Mouse (Mus musculus): Measurements from ENCODE around the gene Ankrd26.
"Not testable (repeated sequence)": the region's sequence is repeated elsewhere in the genome, so short reads cannot be mapped to it uniquely, and the experiment has no call there.

Ankrd26 gene

DNA sequence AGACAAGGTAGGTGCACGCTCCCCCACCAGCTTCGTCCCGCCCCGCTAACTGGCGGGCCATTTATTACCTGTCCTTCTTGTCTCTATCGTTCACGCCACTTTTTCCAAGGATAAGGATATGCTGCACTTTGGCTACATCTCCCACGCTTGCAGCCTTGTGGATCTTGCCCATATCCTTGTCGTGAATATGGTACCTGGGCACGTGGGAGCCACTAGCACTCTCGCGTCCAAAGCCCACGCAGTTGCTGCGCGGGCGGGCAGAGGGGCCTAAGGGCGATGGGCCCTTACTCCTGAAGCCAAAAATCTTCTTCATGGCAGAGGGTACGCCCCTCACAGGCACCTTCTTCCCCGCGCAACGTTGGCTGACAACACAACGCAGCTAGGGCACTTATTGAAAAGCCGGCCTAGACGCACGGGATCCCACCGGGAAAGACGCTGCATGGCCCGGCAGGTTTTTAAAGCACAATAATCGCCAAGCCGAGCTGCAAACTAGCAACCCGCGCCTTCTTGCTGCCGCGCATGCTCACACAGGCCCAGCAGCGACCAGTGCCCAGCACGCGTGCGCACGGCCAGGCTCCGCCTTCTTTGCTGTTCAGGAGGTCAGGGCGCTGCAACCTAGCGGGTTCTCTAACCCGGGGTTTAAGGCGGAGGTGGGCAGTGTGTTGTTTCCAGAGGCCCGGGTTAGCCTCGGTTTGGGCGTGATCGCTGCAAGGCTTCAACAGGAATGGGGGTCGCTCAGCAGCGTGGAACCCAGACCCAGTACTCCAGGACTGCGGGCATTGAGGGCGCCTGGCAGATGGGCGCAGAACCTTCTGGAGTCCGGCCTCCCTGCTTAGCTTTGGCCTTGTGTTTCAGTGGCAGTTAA, at the start of gene Ankrd26:
Ankrd26 (minus strand) TSS at position 482 of the 865 bp plus-strand sequence.
- peak; percentile 89 for DNase-seq (ENCODE audit: low spot score)

DNA sequence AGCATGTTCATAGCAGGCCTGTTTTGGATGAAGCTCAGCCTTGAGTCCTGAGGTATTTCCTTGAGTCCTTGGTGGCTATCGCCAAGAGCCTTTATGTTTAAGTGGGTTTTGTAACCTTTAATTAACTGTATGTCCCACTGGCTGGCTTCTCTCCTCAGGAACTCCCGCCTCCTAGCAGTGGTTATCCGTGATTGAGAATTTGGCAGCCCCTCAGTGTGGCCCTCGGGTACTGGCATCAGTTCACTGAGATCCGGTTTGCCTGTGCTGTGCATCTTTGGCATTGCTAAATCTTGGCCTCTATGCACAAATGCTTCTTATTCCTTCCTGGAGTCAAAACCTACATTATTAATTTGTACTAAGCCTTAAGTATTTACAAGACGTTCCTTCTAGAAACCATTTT, 46.9 kb upstream of the Ankrd26 start:
- no peak for DNase-seq (ENCODE audit: low spot score)

DNA sequence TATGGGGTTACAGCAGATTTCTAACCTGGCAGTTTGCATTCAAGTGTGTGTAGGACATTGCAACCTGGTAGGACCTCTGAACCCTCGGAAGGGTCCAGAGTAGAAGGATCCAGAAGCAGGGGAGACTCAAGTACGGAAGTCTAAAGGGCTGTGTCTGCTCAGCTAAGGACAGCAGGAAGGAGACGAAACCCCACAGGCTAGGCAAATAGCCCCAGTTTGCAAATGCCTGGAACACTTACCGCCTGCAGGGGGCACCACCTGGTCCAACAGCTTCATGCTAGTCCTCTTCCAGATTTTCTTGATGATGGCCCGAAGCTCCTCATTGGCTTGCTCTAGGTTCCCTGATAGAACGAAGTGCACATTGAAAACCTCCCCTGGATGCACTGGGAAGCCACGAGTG, 43.9 kb upstream of the Ankrd26 start:
- DNase-seq (ENCODE audit: low spot score), result no peak

DNA sequence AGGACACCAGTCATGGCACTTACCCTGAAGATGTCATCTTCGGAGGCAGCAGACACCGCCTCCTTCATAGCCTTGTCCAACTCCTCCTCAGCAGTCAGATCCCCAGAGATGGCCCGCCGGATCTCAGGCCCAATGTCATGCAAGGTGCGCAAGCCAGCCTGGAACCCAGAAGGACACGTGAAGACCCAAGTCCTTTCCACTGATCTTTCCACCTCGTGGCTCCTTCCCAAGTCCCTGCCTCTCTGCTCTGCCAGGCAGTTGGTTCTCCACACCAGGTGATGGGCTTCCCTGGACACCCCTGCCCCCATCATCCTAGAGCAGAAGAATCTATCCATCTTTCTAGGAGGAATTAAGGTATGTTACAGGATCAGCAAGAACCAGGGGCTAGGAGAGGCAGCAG, 41.8 kb upstream of the Ankrd26 start:
- DNase-seq (ENCODE audit: low spot score), result no peak

DNA sequence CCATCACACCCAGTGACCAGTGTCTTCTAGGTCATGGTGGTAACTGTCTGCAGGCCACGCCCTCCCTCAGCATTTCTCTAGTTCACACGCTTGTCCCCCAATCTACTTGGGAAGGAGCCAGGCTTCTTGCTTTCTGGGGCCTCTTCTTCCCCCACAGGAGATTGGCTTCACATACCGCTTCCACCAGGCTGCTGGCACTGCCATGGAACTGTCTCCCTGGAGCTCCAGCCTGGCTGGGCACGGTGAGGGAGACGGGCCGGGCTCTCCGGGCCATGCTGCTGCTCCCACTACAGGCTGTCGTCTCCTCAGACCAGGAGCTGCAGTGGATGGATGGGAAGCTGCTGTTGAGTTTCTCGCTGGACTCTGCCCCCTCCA, 33.6 kb upstream of the Ankrd26 start:
- no peak for DNase-seq (ENCODE audit: low spot score)

DNA sequence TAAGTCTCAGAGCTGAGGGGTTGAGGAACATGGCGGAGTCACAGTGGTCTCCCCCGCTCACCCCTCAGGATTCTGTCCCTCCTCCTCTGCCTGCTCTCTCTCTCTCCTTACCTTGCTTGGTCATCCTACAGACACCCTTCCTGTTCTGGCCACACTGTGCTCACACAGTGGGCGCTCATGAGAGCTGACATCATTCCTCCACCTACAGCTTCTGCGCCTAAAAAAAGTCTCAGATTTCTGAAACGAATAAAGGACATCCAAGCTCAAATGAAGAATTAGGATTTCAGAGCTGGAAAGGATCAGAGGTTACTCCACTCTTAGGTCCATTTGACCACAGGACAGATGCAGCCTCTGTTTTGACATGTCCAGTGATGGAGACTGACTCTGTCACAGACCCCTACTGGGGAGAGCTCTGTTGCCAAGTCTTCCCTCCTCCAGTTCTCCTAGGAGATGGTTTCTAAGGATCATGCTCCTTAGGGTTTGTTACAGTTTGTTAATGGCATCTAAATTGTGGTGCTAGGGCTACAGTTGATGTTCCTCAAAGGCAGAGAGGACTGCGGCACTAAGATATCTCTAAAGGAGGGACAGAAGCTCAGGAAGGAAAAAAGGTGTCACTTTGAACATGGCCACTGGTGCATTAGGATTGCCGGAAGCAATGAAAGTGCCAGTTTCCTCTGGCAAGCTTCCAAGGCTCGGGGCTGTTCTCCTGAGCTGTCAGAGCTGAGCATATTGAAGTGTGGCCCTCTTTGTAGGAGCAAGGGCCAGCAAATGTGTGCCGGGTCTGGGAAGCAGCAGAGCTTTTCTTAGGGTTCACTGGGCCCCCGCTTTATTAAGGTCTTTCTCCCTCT, 33.0 kb upstream of the Ankrd26 start:
- DNase-seq (ENCODE audit: low spot score), result no peak

DNA sequence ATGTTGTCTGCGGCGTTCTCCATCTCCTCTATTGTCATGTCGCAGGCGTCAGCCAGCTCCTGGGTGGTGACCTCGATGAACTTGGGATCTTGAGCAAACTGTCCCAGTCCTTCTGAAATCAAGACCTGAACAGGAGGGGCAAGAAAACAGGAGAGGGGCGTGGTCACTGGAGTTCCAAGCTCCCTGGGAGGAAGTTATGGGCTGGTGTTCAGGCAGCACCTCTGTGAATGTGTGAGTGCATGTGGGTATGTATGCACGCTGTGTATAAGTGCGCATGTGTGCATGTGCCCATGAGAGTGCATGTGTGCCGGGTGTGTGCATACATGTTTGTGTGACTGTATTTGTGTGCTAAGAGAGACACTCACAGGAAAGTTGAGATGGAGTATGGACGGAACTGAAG, 32.0 kb upstream of the Ankrd26 start:
- no peak for DNase-seq (ENCODE audit: low spot score)

DNA sequence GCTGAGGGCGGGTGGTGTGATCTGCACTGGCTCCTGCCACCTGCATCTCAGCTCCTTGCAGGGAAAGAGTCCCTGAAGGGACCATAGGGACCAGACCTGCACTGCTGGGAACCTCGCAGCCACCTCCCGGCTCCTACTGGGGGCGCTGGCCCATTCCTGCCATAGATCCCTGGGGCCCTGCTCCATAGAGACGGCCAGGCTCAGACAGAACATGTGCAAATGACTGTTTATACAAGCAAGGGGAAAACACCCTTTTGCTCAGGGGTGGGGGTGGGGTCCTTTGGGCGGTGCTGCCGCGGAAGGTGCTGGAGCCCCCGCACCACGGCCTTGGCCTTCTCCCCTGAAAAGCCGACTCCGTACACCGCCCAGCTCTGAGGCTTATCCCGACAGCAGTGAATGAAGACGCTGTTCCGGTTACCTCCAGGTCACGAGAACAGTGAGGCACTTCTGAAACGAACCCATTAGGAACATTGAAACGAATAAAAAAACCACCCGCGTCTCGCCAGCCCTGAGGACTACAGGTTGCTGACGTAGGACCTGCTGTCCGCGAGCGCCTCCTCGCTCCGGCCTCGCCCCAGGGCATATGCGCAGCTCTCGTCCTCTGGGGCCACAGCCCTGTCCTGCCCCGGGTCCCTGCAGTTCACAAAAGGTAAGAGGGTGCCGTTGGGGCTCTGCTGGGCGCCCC, 31.5 kb upstream of the Ankrd26 start:
- no peak for DNase-seq (ENCODE audit: low spot score)

DNA sequence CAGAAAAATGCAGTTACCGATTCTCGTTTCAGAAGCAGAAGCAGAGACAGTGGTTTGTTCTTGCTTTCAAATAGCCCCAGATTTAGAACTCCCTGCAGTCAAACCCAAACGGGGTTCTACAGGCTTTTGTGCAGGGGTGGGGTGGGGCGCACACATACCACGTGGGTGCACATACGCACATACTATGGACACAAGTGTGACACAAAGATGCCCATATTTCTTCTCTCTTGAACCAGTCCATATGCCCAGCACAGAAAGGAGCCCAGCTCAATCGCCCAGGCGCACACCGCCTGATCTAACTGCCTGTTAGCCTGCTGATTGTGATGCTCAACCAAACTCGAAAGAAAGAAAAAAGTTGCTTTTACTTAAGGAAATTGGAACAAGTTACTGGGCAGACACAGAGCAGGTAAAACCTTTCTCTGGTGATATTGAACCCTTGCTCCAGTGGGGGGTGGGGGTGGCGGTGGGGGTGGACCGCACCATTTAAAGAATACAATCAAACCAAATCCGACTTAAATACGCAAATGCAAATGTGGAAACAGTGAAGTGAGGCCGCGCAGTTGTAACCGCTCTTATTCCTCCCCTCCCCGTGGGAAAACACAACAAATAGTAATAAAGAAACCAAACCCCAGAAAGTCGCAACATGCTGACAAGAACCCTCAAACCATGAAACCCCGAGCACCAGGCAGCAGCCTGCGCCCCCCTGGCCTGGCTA, 30.8 kb upstream of the Ankrd26 start:
- no peak for DNase-seq (ENCODE audit: low spot score)

DNA sequence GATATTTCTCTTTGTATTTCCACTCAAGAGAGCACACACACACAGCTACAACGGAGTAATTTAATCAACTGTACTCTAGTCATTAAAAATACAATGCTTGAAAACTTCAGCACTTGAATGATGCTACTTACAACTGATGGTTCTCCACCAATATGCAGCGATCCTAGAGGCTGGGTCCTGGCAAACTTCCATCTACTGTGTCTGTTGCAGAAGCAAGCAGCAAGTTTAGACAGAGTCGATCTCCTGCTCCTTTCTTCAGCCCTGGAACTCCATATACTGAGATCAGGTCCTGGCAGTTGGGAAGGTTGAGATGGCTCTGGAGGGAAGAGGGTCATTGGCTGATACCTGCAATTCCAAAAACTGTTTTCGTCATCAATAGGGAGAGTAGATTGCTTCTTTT, 16.7 kb upstream of the Ankrd26 start:
- DNase-seq (ENCODE audit: low spot score), result not testable (repeated sequence)

DNA sequence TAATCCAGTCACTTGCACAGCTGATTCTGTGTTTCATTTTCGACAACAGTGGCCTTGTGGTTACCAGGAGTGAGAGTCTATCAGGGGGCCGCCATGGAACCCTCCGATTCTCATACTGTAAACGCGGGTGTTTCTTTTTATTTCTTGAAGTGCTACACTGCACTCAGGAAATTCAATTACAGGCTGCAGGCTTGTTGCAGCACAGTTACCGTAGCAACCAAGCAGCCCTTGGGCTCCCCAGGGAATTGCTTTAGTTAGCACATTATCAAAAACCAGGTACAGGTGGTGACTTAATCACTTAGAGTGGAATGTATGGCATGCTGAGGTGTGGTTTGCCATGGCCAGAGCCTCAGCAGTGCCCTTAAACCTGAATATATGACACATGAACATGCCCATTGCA, 12.3 kb upstream of the Ankrd26 start:
- no peak for DNase-seq (ENCODE audit: low spot score)

DNA sequence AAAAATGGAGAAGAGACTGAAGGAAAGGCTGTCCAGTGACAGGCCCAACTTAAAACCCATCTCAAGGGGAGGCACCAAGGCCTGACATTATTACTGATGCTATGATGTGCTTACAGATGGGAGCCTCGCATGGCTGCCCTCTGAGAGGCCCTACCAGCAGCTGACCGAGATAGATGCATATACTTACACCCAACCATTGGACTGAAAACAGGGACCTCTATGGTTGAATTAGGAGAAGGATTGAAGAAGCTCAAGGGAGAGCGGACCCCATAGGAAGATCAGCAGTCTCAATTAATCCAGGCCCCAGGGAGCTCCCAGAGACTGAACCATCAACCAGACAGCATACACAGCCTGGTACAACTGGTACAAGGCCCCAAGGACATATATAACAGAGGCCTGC, 5.8 kb upstream of the Ankrd26 start:
- DNase-seq (ENCODE audit: low spot score), result no peak

DNA sequence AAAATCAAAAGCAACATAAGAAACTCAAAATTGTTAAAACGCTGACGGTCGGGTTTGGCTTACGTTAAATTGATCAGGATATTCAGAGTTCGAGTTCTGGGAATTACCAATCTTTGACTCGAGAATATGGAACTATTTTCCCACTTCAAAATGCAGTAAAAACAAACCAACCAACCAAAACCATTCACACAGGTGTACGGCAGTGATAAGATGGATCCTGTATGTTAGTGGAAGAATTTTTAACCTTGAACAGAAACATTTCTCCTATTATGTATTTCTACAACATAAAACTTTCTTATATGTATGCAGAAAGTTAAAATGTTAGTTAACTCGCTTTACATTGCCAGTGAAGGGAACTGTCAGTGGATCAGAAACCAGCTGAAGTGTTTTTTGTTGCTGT, 801 bp downstream of the Ankrd26 start:
- no peak for DNase-seq (ENCODE audit: low spot score)

DNA sequence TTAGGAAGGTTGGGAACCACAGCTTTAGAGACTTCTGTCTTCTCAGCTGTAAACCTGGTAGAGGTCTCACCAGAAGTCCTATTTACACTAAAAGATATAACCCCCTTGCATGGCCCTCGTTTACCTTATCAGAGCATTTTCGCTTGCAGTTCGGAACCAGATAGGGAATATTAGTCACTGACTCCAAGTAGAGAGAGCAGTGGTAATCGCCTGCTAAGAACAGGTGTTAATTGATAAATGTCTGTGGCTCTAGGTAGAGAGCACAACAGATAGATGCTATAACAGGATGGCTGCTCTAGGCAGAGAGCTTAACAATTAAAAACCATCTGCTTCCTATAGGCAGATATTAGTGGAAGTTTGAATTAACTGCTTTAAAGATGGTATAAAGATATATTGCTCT, 23.4 kb downstream of the Ankrd26 start:
- DNase-seq (ENCODE audit: low spot score), result no peak

DNA sequence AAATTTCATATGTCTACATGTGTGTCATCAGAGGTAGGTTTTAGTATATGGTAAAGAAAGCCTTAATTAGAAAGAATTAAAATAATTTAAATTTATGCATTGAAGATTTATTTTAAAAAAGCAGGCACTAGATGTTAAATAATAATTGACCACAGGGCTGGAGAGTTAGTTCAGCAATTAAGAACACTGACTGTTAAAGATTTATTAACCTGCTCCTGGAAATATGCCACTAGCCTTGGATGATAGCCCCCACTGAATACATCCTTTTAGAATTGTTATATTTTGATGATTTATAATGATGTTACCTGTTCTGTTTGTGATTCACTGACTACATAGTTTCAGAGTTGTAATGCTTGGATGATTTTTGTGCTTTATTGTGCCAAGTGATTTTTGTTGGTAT, 24.8 kb downstream of the Ankrd26 start:
- not testable (repeated sequence) for DNase-seq (ENCODE audit: low spot score)

DNA sequence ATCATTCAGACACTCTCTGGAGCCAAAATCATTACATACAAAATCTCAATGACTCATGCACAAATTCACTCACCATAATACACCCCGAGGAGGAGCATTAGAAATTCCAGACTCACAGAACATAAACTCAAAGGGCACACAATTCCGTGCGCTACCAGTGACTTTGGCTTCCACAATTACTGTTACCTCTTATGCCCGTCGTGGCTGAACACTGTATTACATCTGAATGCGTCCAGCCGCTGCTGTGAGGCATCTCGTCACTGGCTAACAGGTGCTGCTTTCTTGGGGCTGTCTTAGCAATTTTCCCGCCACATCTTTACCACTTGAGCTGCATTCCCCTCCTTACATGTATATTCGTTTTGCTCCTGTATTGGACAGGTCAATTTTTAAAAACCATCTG, 26.7 kb downstream of the Ankrd26 start:
- no peak for DNase-seq (ENCODE audit: low spot score)

DNA sequence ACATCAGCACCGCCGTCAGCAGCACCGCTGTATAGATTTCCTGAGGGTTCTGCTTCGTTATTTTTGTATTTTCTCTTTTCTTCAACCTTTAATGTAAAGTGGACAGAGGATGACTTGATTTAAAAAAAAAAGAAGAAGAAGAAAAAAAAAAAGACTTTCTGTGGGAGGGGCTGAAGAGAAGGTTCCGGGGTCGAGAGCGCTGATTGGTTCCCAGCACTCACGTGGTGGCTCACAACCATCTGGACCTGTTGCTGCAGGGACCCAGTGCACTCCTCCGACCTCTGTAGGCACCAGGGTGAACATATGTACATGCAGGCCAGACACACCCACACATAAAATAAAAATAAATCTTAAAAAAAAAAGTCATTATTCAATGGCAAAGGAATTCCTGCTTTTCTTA, 28.6 kb downstream of the Ankrd26 start:
- DNase-seq (ENCODE audit: low spot score), result no peak

DNA sequence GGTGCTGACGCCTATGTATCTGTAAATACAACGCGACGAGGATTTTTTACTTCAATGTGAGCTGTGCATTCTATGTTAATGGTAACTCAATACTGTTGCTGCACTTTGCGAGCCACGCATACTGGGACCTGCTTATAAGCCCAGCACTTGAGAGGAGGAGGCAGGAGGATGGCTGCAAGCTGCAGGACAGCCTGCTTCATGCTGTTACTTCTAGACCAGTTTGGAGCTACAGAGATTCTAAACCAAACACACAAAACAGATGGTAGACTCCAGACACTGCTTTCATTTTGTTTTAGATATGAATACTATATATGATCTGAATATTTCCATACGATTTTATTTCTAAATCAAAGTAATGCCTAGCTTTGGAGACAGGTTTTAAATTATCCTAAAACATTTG, 41.4 kb downstream of the Ankrd26 start:
- no peak for DNase-seq (ENCODE audit: low spot score)

DNA sequence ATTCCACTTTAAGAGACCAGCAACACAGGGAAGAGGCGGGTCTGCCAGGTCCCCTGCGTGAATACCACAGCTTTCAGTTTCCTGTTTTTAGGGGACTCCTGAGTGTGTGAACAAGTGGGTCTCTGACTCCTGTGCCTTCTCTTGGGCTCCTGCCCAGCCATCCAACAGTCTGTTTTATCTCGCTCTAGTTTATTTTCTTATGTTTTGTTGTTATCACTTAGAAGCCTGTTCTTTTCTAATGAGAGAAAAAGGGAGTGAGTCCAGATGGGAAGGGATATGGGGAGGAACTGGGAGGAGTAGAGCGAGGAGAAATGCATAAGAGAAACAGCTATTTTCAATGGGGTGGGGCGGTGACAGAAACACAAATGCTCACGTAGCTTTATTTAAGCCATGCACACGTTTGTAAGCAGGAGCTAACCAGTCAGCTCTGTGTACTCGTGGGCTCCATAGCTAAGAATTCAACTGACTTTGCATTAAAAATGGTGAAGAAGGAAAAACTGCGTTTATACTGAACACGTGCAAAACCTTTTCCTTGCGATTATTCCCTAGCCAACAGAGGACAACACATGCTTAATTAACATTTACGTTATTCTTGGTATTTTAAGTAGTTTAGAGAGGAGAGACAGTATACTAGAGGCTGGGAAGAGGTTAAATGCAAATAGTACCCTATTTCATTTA, 48.6 kb downstream of the Ankrd26 start:
- no peak for DNase-seq (ENCODE audit: low spot score)

DNA sequence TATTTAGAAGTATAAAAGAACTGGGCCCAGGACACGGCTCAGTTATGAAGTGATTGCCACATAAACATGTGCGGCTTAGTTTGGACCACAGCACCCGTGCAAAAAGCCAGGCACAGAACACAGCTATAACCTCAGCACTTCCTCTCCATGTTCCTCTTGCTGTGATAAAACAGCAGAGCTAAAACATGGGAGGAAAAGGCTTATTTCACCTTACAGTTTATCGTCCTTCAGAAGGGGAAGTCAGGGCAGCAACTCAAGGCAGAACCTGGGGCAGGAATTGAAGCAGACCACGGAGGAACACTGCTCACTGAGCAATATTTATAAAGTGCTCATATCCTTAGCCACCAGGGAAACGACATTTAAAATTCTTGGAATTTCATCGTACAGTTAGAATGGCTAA, 63.0 kb downstream of the Ankrd26 start:
- DNase-seq (ENCODE audit: low spot score), result no peak

DNA sequence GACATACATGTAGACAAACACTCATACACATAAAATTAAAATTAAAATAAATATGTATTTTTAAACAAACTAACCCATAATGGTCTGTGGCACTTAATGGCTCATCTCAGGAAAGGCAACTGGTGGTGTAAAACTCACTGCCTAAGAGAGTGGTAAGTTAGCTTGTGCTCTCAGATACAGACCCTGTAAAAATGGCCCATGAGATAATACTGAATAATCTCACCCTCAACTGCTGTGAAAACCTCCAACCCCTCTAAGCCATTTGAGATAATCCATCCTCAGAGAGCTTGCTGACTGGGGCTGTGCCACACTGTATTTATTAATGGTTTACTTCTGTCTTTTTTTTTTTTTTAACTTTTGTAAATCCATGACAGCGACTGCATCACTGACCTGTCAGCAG, 79.9 kb downstream of the Ankrd26 start:
- no peak for DNase-seq (ENCODE audit: low spot score)

Measured in layer of hippocampus, adult 11-12 months (tissue).